Mouse (Mus musculus) lung, postnatal 0 days (tissue): ENCODE measurements around the gene Ptpn11. TPM values are rescaled to one million over a fixed set of nuclear protein-coding genes. Genes with fewer than 3 reads are reported as not detected.
"Not testable (repeated sequence)": the region's sequence is repeated elsewhere in the genome, so short reads cannot be mapped to it uniquely, and the experiment has no call there.

Experiments used
- ATAC-seq: fragments of 200-750 bp; cut with Nextera tagmentation; 2 replicates; pipeline ENCODE4 v1.8.0; 2017; ENCODE audit warnings: moderate library complexity
- DNase-seq: peaks from one replicate; pipeline ENCODE4 v3.0.0-alpha.2; 2016; ENCODE audit warnings: low spot score
- H3K27ac ChIP-seq: fragments of 300-500 bp; sonication (generic); 2 replicates; pipeline ENCODE4 v1.5.1; 2014; ENCODE audit warnings: antibody characterized with exemption, mild to moderate bottlenecking, low read length, mixed read lengths
- H3K27me3 ChIP-seq: fragments of 300-500 bp; sonication (generic); replicated peaks from 2 replicates; pipeline ENCODE4 v1.6.1; 2014; ENCODE audit warnings: low read length, mixed read lengths; ENCODE audit not compliant: insufficient read depth
- H3K36me3 ChIP-seq: fragments of 300-500 bp; sonication (generic); 2 replicates; pipeline ENCODE4 v1.6.1; 2014; ENCODE audit warnings: low read length, mixed read lengths; ENCODE audit not compliant: insufficient read depth
- H3K4me1 ChIP-seq: fragments of 300-500 bp; sonication (generic); 2 replicates; pipeline ENCODE4 v1.6.1; 2014; ENCODE audit warnings: antibody characterized with exemption, low read depth, low read length, mixed read lengths; ENCODE audit not compliant: insufficient read depth
- H3K4me2 ChIP-seq: fragments of 300-500 bp; sonication (generic); replicated peaks from 2 replicates; pipeline ENCODE4 v1.6.1; 2014; ENCODE audit warnings: low read depth, mild to moderate bottlenecking, low read length, moderate library complexity, mixed read lengths
- H3K4me3 ChIP-seq: fragments of 300-500 bp; sonication (generic); 2 replicates; pipeline ENCODE4 v1.5.1; 2014; ENCODE audit warnings: low read depth, low read length
- H3K9ac ChIP-seq: fragments of 300-500 bp; sonication (generic); replicated peaks from 2 replicates; pipeline ENCODE4 v1.6.1; 2014; ENCODE audit warnings: low read depth, mild to moderate bottlenecking
- H3K9me3 ChIP-seq: fragments of 300-500 bp; sonication (generic); 2 replicates; pipeline ENCODE4 v1.6.1; 2016; ENCODE audit warnings: low read length, mixed read lengths
- CTCF ChIP-seq: IDR thresholded peaks from 2 replicates; pipeline ENCODE4 v1.5.1; 2016; ENCODE audit warnings: antibody characterized with exemption, mild to moderate bottlenecking
- EP300 ChIP-seq: IDR thresholded peaks from 2 replicates; pipeline ENCODE4 v1.6.1; 2016; ENCODE audit warnings: antibody characterized with exemption, mild to moderate bottlenecking, control low read depth
- WGBS: fragments of 180-500 bp; shearing (Covaris S2); extraction: QIAGEN DNeasy Blood & Tissue Kit; methylation state at CpG from one replicate; pipeline ENCODE4 v1.1.7; 2014; 5-methylcytosine and 5-hydroxymethylcytosine counted together
- polyA plus RNA-seq: library from polyadenylated mRNA; unstranded; fragments of >200 nt; fragmentation: Nextera tagmentation; extraction: Ambion mirVana; gene quantifications from 2 replicates; pipeline ENCODE4 v1.2.1, GENCODE M21; 2015

Ptpn11 gene
- polyA plus RNA-seq, 1 experiment from 2014 or later, result 19.7 TPM

DNA sequence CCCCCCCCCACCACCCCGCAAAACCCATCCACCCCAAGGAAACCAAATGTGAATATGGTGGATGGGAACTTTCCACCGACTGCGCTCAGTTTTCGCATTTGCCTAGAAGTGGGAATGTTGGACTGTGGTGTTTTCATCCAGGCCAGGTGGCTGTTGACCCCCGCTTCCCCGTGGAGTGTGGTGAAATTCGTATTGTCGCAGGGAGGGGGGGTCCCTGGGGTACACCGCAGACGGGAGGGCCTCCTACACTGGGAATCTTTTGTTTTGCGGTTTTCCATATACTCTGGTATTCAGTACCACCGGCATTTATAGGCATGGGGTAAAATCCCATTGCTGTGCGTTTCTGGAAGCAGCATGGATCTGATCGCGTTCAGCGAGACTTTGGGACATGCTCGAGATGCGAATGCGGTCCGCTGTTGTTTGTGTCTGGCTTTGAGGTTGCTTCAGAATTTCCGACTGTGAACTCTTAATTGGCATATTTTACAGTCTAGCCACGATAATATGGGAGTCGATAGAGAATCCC is 30.2 kb upstream of the Ptpn11 start:
- peak overlapping the region; percentile 88 for H3K4me2 ChIP-seq
- no peaks in the 10 kb centered on the region for H3K4me1 ChIP-seq
- no peaks in the 10 kb centered on the region for H3K27me3 ChIP-seq
- H3K36me3 ChIP-seq, result no peaks in the 10 kb centered on the region
- DNase-seq (no peak), ATAC-seq (no peak)
- peak overlapping the region; percentile 97 for H3K4me3 ChIP-seq
- no peak for TF ChIP-seq EP300
- no peak for TF ChIP-seq CTCF
- no peak overlapping the region for H3K27ac ChIP-seq
- H3K9me3 ChIP-seq, result no peaks in the 10 kb centered on the region
- H3K9ac ChIP-seq, result 0 out of 2 replicates have a peak overlapping the region, but pooled peaks have one; percentile 8
- 20% methylated on average over 21 of the region's 23 CpGs for WGBS

DNA sequence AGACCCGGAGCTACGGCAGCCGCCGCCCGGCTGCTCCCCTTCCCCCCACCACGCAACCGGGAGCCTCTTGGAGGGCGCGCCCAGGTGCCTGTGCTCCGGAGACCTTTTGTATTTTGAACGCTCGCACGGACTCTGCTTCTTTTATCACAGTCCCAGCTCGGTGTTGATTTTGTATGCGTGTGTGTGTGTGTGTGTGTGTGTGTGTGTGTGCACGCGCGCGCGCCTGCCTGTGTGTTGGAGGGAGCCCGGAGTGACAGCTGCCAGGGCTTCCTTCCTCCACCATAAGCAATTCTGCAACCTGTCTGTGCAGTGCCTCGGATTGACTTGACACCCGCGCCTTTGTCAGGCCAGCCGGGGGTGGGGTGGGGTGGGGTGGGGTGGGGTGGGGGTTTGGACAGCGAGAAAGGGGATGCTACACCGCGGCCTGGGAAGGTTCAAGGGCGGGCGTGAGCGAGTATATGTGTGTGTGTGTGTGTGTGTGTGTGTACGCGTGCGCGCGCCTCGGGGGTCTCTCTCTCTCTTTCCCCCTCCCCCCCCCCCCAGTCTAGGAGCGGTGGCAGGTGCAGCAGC is 29.6 kb upstream of the Ptpn11 start:
- 1% methylated on average over 24 of the region's 38 CpGs for WGBS
- Histone ChIP-seq H3K4me1 (no peaks in the 10 kb centered on the region), H3K36me3 (no peaks in the 10 kb centered on the region), H3K27me3 (no peaks in the 10 kb centered on the region), H3K4me2 (peak overlapping the region; percentile 88), H3K9me3 (no peaks in the 10 kb centered on the region), H3K27ac (peak overlapping the region; percentile 80), H3K4me3 (peak overlapping the region; percentile 97), H3K9ac (peak overlapping the region; percentile 75)
- ATAC-seq, result peak; percentile 18
- peak; percentile 52 for DNase-seq
- TF ChIP-seq EP300, result no peak
- TF ChIP-seq CTCF, result no peak

DNA sequence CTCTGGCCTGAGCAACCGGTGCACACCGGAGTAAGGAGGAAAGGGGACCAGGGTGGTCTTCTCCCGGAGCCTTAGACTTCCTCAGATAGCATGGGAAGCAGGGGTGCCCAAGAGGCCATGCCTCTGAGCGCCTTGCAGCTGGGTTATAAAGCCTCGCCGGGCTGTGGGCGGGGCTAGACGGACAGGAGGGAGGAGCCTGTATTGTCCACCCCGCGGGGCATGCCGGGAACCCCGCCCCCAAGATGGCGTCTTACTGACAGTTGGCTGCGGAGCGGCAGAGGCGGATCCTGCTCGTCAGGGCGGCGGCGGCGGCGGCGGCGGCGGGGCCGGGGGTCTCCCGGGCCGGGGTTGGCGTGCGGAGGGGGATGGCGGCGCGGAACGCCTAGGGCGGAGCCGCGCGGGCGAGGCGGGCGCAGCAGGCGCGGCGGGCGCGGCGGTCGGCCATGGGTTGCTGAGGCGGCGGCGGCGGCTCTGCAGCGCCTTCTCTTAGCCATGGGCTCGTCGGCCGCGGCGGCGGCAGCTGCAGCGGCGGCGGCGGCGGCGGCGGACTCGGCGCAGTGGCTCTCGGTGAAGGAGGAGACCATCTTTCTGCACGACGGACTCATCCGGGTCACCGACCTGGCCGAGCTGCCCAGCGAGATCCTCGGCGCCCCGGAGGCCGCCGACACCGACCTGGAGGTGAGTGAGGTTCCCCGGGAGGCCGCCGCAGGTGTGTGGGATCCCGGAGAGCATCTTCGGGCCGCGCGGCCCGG is 29.0 kb upstream of the Ptpn11 start, which contains the start of gene Hectd4:
Gene Hectd4 (plus strand): TSS at position 240 of the 752 bp plus-strand sequence.
- peak; percentile 97 for ATAC-seq
- peak within 1 kb of the TSS; percentile 75 for H3K9ac ChIP-seq
- no peaks in the 10 kb centered on the region for H3K9me3 ChIP-seq
- WGBS, result under 1% methylated on average over 31 of the region's 90 CpGs
- no peaks in the 10 kb centered on the region for H3K36me3 ChIP-seq
- H3K4me2 ChIP-seq, result peak within 1 kb of the TSS; percentile 88
- H3K27me3 ChIP-seq, result no peaks in the 10 kb centered on the region
- TF ChIP-seq EP300 (no peak), CTCF (no peak)
- peak within 1 kb of the TSS; percentile 97 for H3K4me3 ChIP-seq
- peak within 1 kb of the TSS; percentile 80 for H3K27ac ChIP-seq
- H3K4me1 ChIP-seq, result no peaks in the 10 kb centered on the region
- DNase-seq, result peak; percentile 96

DNA sequence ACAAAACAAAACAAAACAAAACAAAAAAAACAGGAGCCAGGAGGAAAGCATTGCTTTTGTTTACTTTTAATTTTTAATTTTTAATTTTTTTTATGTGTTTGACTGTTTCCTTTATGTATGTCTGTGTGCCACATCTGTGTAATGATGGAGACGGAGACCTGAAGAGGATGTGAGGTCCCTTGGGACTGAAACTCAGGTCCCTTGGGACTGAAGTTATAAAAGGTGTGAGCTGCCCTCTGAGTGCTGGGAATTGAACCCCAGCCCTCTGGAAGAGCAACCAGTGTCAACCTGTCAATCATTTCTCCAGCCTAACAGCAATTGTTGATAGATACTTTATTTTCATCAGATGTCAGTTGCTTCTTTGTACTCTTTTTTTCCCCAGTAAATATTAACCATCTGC is 28.0 kb upstream of the Ptpn11 start:
- Histone ChIP-seq H3K9ac (no peak overlapping the region), H3K9me3 (no peaks in the 10 kb centered on the region), H3K4me3 (no peak overlapping the region), H3K27me3 (no peaks in the 10 kb centered on the region), H3K27ac (no peak overlapping the region), H3K36me3 (no peaks in the 10 kb centered on the region), H3K4me1 (no peaks in the 10 kb centered on the region), H3K4me2 (no peak overlapping the region)
- WGBS, result 77% methylated on average over 1 of the region's 1 CpGs
- ATAC-seq (no peak), DNase-seq (no peak)
- TF ChIP-seq CTCF (no peak), EP300 (no peak)

DNA sequence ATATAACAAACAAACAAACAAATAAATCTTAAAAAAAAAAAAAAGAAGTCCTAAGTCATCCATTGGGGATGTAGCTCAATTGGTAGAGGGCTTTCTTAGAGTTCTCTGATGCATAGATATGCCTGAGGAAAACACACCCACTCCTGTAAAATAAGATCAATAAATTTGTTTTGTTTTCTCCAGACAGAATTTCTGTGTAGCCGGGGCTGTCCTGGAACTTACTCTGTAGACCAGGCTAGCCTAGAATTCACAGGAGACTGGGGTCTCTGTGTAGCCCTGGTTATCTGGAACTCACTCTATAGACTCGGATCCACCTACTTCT is 26.1 kb upstream of the Ptpn11 start:
- TF ChIP-seq CTCF (no peak), EP300 (no peak)
- H3K36me3 ChIP-seq, result no peaks in the 10 kb centered on the region; the same call in 1 of the 2 replicates

DNA sequence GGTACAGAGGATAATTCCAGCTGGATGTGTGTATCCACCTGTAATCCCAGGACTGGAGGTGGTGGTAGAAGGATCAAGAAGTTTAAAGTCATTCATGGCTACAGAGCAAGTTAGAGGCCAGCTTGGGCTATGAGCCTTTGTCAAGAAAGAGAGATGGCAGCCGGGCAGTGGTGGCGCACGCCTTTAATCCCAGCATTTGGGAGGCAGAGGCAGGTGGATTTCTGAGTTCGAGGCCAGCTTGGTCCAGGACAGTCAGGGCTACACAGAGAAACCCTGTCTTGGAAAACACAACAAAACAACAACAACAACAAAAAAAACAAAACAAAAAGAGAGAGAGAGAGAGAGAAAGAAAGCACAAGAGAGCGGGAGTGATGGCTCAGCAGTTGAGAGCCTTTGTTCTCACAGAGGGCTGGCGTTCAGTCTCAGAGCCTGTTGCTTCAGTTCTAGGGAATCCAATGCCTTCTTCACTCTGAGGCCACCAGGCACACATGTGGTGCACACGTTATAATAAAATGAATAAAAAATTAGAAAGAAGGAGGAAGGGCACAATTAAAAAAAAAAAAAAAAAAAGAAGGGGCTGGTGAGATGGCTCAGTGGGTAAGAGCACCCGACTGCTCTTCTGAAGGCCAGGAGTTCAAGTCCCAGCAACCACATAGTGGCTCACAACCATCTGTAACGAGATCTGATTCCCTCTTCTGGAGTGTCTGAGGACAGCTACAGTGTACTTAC is 25.6 kb upstream of the Ptpn11 start:
- 88% methylated on average over 9 of the region's 9 CpGs for WGBS

More for the DNA sequence above, 26.1 kb upstream of the Ptpn11 start:
- no peaks in the 10 kb centered on the region for H3K9me3 ChIP-seq
- DNase-seq, result no peak
- ATAC-seq, result no peak
- 90% methylated on average over 2 of the region's 2 CpGs for WGBS
- no peaks in the 10 kb centered on the region for H3K27me3 ChIP-seq
- H3K9ac ChIP-seq, result no peak overlapping the region
- H3K27ac ChIP-seq, result no peak overlapping the region
- H3K4me1 ChIP-seq, result no peaks in the 10 kb centered on the region
- H3K4me2 ChIP-seq, result no peak overlapping the region
- H3K4me3 ChIP-seq, result no peak overlapping the region

More for the DNA sequence above, 25.6 kb upstream of the Ptpn11 start:
- H3K4me2 ChIP-seq, H3K27ac ChIP-seq, H3K9me3 ChIP-seq, H3K4me1 ChIP-seq, H3K27me3 ChIP-seq, H3K9ac ChIP-seq, ATAC-seq, H3K4me3 ChIP-seq, H3K36me3 ChIP-seq, DNase-seq: not testable (repeated sequence)
